Mouse (Mus musculus) heart, adult 2 months (tissue): ENCODE results near the gene Kirrel3.

Experiments
- CTCF ChIP-seq: fragments of 200-600 bp; IDR thresholded peaks from 2 replicates; pipeline ENCODE4 v1.8.1; 2022; ENCODE audit warnings: antibody characterized with exemption, mild to moderate bottlenecking, moderate library complexity
- EP300 ChIP-seq: fragments of 200-500 bp; IDR thresholded peaks from 2 replicates; pipeline ENCODE4 v1.6.1; 2011; ENCODE audit warnings: low read depth, low read length, control low read depth; ENCODE audit not compliant: insufficient read depth
- POLR2A ChIP-seq: fragments of 200-500 bp; IDR thresholded peaks from 2 replicates; pipeline ENCODE4 v1.6.1; 2011; ENCODE audit warnings: mild to moderate bottlenecking, low read depth, low read length, control low read depth; ENCODE audit not compliant: insufficient read depth

GRCm38 (mm10) chr9:35055528-35056330 is 570.0 kb downstream of the Kirrel3 start:
- TF ChIP-seq POLR2A (no peak), CTCF (no peak), EP300 (no peak)
